Mouse (Mus musculus) intestine, embryonic 14.5 days (tissue): ENCODE results near the gene Zdhhc1. TPM values are rescaled to one million over a fixed set of nuclear protein-coding genes. Genes with fewer than 3 reads are reported as not detected.
A peak's percentile ranks its signal among the peaks of the same experiment; 100 is the strongest.

ENCODE experiments used
- ATAC-seq: fragments of 200-750 bp; cut with Nextera tagmentation; replicated peaks from 2 replicates; pipeline ENCODE4 v1.8.0; 2017; ENCODE audit warnings: low read depth, moderate number of reproducible peaks, moderate TSS enrichment, moderate library complexity; ENCODE audit not compliant: low FRiP score, low TSS enrichment
- DNase-seq: peaks from one replicate; pipeline ENCODE4 v3.0.0-alpha.2; 2018; ENCODE audit warnings: low spot score
- H3K27ac ChIP-seq: fragments of 300-500 bp; sonication (generic); 2 replicates; pipeline ENCODE4 v1.5.1; 2014; ENCODE audit warnings: low read depth, mild to moderate bottlenecking, control low read depth
- H3K27me3 ChIP-seq: fragments of 300-500 bp; sonication (generic); replicated peaks from 2 replicates; pipeline ENCODE4 v1.6.1; 2014; ENCODE audit warnings: low read length, control low read depth; ENCODE audit not compliant: control insufficient read depth, insufficient read depth
- H3K36me3 ChIP-seq: fragments of 300-500 bp; sonication (generic); 2 replicates; pipeline ENCODE4 v1.6.1; 2014; ENCODE audit warnings: low read length, control low read depth; ENCODE audit not compliant: control insufficient read depth, insufficient read depth
- H3K4me1 ChIP-seq: fragments of 300-500 bp; sonication (generic); replicated peaks from 2 replicates; pipeline ENCODE4 v1.6.1; 2014; ENCODE audit warnings: low read length, control low read depth, mixed read lengths; ENCODE audit not compliant: control insufficient read depth, insufficient read depth
- H3K4me2 ChIP-seq: fragments of 300-500 bp; sonication (generic); 2 replicates; pipeline ENCODE4 v1.6.1; 2014; ENCODE audit warnings: low read length
- H3K4me3 ChIP-seq: fragments of 300-500 bp; sonication (generic); 2 replicates; pipeline ENCODE4 v1.5.1; 2014; ENCODE audit warnings: low read depth, low read length, control low read depth, mixed read lengths
- H3K9ac ChIP-seq: fragments of 300-500 bp; sonication (generic); 2 replicates; pipeline ENCODE4 v1.6.1; 2014; ENCODE audit warnings: mild to moderate bottlenecking, low read length
- H3K9me3 ChIP-seq: fragments of 300-500 bp; sonication (generic); 2 replicates; pipeline ENCODE4 v1.6.1; 2016; ENCODE audit warnings: low read length, control low read depth; ENCODE audit not compliant: control insufficient read depth
- WGBS: fragments of 180-500 bp; shearing (Covaris S2); extraction: QIAGEN DNeasy Blood & Tissue Kit; methylation state at CpG from one replicate; pipeline ENCODE4 v1.1.7; 2014; 5-methylcytosine and 5-hydroxymethylcytosine counted together
- polyA plus RNA-seq: library from polyadenylated mRNA; unstranded; fragments of >200 nt; fragmentation: Nextera tagmentation; extraction: Ambion mirVana; gene quantifications from 2 replicates; pipeline ENCODE4 v1.2.1, GENCODE M21; 2014

Gene Zdhhc1
- polyA plus RNA-seq, result 25.0 and 25.2 TPM in 2 replicates

DNA sequence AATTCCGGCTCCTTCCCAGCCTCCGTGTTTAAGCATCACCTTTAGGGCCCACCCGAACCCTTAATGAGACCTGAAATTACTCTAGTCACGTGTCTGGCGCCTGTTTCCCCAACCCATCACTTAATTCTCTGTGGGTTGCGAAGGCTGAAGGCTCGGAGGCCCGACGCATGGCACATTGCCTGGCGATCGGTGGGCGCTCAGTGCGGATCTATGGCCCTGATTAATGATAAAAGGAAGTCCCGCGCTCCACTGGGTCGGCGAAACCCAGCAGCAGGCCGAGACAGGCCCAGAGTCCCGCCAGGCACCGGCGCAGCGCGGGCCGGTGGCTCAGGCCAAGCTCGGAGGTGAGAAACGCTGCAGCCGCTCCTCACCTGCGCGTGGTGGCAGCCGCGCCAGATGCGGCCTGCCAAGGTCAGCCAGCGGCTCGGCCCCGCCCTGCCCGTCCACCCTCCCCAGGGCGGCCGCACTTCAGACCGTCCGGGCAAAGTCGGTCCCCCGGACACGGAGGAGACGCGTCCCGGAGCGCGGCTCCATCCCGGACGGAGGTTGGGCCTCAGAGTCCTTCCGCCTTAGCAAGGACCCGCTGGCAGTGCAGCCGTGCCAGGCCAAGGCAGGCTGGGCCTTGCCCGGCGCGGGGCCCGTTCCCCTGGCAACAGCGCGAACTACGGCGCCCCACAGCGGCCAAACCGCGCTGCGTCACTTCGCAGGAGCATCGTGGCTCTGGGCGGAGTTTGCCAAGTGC is at the start of gene Zdhhc1:
Zdhhc1 (minus strand) TSS at position 464 of the 742 bp plus-strand sequence.
- DNase-seq, result peak; percentile 94
- 0 out of 2 replicates have a peak within 1 kb of the TSS, but pooled peaks have one; percentile 43 for H3K27ac ChIP-seq
- no peaks in the 10 kb centered on the region for H3K9me3 ChIP-seq
- H3K9ac ChIP-seq, result peak within 1 kb of the TSS; percentile 91
- H3K36me3 ChIP-seq, result no peaks in the 10 kb centered on the region
- H3K4me3 ChIP-seq, result peak within 1 kb of the TSS; percentile 88
- 1% methylated on average over 64 of the region's 68 CpGs for WGBS
- H3K4me1 ChIP-seq, result peaks cover 16% of the 10 kb centered on the region; the same call in 1 of the 2 replicates
- no peaks in the 10 kb centered on the region for H3K27me3 ChIP-seq
- peak within 1 kb of the TSS; percentile 87 for H3K4me2 ChIP-seq
- ATAC-seq, result peak; percentile 83

GRCm38 (mm10) chr8:105545249-105545648 is 48.5 kb upstream of the Zdhhc1 start:
- Histone ChIP-seq H3K27me3 (no peaks in the 10 kb centered on the region), H3K4me2 (no peak overlapping the region), H3K4me3 (no peak overlapping the region), H3K4me1 (peaks cover 18% of the 10 kb centered on the region), H3K27ac (peak overlapping the region; percentile 48; the same call in 1 of the 2 replicates), H3K36me3 (0 out of 2 replicates have a peak, but pooled peaks cover 5% of the 10 kb centered on the region), H3K9ac (no peak overlapping the region), H3K9me3 (no peaks in the 10 kb centered on the region)
- ATAC-seq, result no peak
- DNase-seq, result no peak
- 68% methylated on average over 3 of the region's 3 CpGs for WGBS

DNA sequence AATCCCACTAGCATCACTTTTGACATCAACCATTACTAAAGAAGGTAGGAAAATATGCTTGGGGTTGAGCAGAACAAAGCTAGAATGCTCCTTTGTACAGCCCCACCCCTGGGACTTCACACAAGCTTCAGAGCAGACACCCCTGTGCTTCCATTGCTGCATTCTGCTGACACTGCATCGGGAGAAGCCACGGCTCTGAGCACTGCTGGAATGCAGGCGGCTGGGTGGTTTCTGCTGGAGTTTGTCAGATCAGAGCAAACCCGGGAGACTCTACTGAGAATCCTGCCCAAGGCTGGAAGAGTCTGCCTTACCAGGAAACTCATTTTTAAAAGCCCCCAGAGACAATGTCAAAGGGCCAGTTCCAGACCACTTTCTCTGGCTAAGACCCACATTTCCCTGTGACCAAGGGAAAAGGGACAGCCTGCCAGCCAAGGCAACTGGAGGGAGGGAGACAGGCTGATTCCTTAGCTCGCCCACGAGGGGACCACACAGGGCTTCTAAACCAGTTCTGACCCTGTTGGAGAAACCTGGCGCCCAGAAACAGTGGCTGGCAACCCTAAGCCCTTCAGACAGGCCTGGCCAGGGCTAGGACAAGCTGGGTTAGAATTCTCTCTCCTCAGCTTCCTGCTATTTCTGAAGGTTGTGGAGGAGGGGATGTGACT is 48.0 kb upstream of the Zdhhc1 start:
- H3K27ac ChIP-seq, result peak overlapping the region; percentile 48; the same call in 1 of the 2 replicates
- ATAC-seq (0 out of 2 replicates have a peak, but pooled peaks have one; percentile 12), DNase-seq (no peak)
- no peak overlapping the region for H3K4me3 ChIP-seq
- no peak overlapping the region for H3K9ac ChIP-seq
- H3K36me3 ChIP-seq, result 0 out of 2 replicates have a peak, but pooled peaks cover 5% of the 10 kb centered on the region
- no peaks in the 10 kb centered on the region for H3K9me3 ChIP-seq
- WGBS, result 52% methylated on average over 7 of the region's 7 CpGs
- H3K4me1 ChIP-seq, result peaks cover 18% of the 10 kb centered on the region
- H3K4me2 ChIP-seq, result no peak overlapping the region
- H3K27me3 ChIP-seq, result no peaks in the 10 kb centered on the region

GRCm38 (mm10) chr8:105543703-105544102 is 47.0 kb upstream of the Zdhhc1 start:
- peak overlapping the region; percentile 3; the same call in 1 of the 2 replicates for H3K27ac ChIP-seq
- no peak overlapping the region for H3K9ac ChIP-seq

DNA sequence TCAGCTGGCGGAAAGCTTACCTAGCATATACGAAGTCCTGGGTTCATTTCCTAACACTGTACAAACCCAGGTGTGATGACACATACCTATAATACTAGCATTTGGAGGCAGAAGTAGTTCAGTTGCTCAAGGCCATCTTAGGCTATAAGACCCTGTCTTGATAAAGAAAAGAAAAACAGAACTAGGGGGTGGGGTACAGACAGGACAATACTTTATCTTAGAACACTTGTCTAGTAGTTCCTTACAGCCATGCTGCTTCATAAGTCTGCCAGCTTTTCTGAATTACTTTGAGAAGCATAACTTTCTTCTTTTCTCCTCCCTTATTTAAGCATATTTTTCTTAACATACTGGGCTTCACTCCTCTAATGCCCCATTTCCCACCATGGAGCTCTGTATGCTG is 46.1 kb upstream of the Zdhhc1 start:
- 91% methylated on average over 2 of the region's 2 CpGs for WGBS
- DNase-seq (no peak), ATAC-seq (no peak)
- no peak overlapping the region for H3K9ac ChIP-seq
- H3K4me3 ChIP-seq, result no peak overlapping the region
- H3K4me1 ChIP-seq, result peaks cover 18% of the 10 kb centered on the region
- no peak overlapping the region for H3K4me2 ChIP-seq
- H3K27ac ChIP-seq, result no peak overlapping the region
- H3K36me3 ChIP-seq, result peaks cover 17% of the 10 kb centered on the region
- no peaks in the 10 kb centered on the region for H3K27me3 ChIP-seq
- H3K9me3 ChIP-seq, result no peaks in the 10 kb centered on the region

More at GRCm38 (mm10) chr8:105543703-105544102, 47.0 kb upstream of the Zdhhc1 start:
- H3K4me1 ChIP-seq, result peaks cover 18% of the 10 kb centered on the region
- peaks cover 11% of the 10 kb centered on the region for H3K36me3 ChIP-seq
- no peak overlapping the region for H3K4me3 ChIP-seq
- no peaks in the 10 kb centered on the region for H3K9me3 ChIP-seq
- H3K4me2 ChIP-seq, result no peak overlapping the region
- no peaks in the 10 kb centered on the region for H3K27me3 ChIP-seq
- DNase-seq (no peak), ATAC-seq (no peak)
- 38% methylated on average over 1 of the region's 1 CpGs for WGBS

DNA sequence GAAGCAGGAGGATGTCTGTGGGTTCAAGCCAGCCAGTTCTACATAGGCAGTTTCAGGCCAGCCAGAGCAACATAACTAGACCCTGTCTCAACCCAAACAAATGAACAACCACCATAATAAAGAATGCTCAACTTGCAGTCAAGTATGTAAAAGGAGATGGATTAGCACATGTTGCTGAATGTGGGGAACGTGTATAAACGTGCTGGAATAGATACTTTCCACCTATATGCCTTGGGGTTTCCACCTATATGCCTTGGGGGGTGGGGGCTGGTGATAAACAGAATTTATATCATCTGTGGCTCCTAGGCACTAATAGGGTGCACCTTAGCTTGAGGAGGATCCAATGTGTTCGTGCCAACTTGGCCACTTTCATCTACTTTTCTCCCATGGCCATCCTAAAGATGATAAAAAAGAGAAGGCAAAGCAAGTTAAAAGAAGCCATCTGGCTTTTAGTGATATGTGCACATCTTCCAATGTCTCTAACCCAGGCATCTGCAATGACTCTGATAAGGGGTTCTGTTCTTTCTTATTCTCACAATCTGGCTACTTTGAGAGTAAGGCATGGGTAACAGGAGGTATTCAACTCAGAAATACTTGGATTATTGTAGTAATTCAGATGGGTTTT is 45.4 kb upstream of the Zdhhc1 start:
- Histone ChIP-seq H3K27me3 (no peaks in the 10 kb centered on the region), H3K9ac (no peak overlapping the region), H3K9me3 (no peaks in the 10 kb centered on the region), H3K36me3 (peaks cover 24% of the 10 kb centered on the region), H3K4me3 (no peak overlapping the region), H3K4me2 (no peak overlapping the region), H3K27ac (no peak overlapping the region), H3K4me1 (peaks cover 18% of the 10 kb centered on the region)
- WGBS, result 77% methylated on average over 3 of the region's 3 CpGs
- DNase-seq, result no peak
- ATAC-seq, result no peak

DNA sequence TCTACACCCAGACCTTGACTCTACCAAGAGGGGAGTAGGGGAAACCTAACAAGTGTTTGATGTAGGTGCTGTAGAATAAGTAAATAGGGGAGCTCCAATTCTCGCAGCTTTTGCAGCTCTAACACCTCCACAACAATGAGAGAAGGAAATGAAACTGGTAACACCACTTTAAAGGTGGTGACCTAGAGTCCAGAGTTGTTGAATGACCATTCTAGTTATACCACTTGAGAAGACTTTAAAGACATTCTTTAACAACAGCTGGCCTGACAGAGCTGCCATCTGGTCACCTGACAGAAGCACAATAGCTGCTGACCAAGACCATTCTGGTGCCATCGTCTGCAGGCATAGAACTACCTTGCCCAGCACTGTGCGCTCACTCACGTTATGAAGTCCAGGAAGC is 42.2 kb upstream of the Zdhhc1 start:
- WGBS, result 93% methylated on average over 4 of the region's 4 CpGs
- peaks cover 27% of the 10 kb centered on the region for H3K36me3 ChIP-seq
- H3K9ac ChIP-seq, result no peak overlapping the region
- DNase-seq (no peak), ATAC-seq (no peak)
- no peak overlapping the region for H3K27ac ChIP-seq
- peaks cover 5% of the 10 kb centered on the region for H3K4me1 ChIP-seq
- H3K27me3 ChIP-seq, result no peaks in the 10 kb centered on the region
- no peak overlapping the region for H3K4me3 ChIP-seq
- H3K4me2 ChIP-seq, result no peak overlapping the region
- no peaks in the 10 kb centered on the region for H3K9me3 ChIP-seq

GRCm38 (mm10) chr8:105537011-105537677 is 40.4 kb upstream of the Zdhhc1 start:
- ATAC-seq, result no peak
- H3K27ac ChIP-seq, result no peak overlapping the region
- no peak overlapping the region for H3K4me2 ChIP-seq
- peaks cover 27% of the 10 kb centered on the region for H3K36me3 ChIP-seq
- H3K9me3 ChIP-seq, result no peaks in the 10 kb centered on the region
- H3K4me1 ChIP-seq, result peaks cover 18% of the 10 kb centered on the region
- H3K4me3 ChIP-seq, result no peak overlapping the region
- H3K9ac ChIP-seq, result no peak overlapping the region
- WGBS, result 75% methylated on average over 6 of the region's 6 CpGs
- no peaks in the 10 kb centered on the region for H3K27me3 ChIP-seq
- no peak for DNase-seq
